Mouse (Mus musculus): ENCODE measurements around the gene Acsl5.

GRCm38 (mm10) chr19:55239766-55240426 lies 11.8 kb upstream of the Acsl5 start:
- no peak for TF ChIP-seq POLR2A (IDR thresholded peaks at IDR 0.05; ENCODE audit: low read depth, low read length)
- no peak for TF ChIP-seq CTCF (conservative IDR thresholded peaks at IDR 0.05; ENCODE audit: insufficient read depth, insufficient read length, low read depth, low read length)

All from kidney, adult 2 months (tissue).